Mouse (Mus musculus) right cerebral cortex, adult 18-20 months (tissue): ENCODE results near the gene Gm13272.
"Not testable (repeated sequence)": the region's sequence is repeated elsewhere in the genome, so short reads cannot be mapped to it uniquely, and the experiment has no call there.

Experiments
- DNase-seq: peaks from one replicate; pipeline ENCODE4 v3.0.0; 2022; ENCODE audit warnings: mixed read lengths

Gm13272 gene

GRCm38 (mm10) chr4:88788402-88788801 is 8.8 kb downstream of the Gm13272 start, which contains the start of gene Gm13277:
Gene Gm13277, plus strand, starts transcription at chr4:88788632.
- DNase-seq, result peak; percentile 63

DNA sequence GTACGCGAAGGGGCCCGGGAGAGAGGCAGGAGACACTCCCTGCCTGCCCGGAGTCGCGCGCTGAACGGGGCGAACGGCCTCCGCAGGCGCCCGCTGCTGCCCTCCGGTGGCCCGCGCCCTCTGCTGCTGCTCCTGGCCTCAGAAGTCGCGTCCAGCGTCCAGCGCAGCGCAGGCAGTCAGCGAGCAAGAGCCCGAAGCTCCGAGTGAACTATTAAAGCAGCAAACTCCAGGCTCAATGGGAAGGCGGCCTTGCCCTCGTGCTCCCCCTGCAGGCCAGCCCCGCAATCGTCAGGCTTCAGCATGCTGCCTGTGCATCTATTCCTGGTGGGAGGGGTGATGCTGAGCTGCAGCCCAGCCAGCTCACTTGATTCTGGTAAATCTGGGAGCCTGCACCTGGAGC is 11.6 kb downstream of the Gm13272 start, which contains the start of gene Gm13278:
Gene Gm13278, plus strand, starts transcription at position 301 of the 400 bp plus-strand sequence.
- DNase-seq, result not testable (repeated sequence)

- peak; percentile 24 for DNase-seq
Observed at GRCm38 (mm10) chr4:88793936-88794675, 14.5 kb downstream of the Gm13272 start, which contains the start of gene Gm13275. Gene Gm13275, plus strand, starts transcription at chr4:88794487.

DNA sequence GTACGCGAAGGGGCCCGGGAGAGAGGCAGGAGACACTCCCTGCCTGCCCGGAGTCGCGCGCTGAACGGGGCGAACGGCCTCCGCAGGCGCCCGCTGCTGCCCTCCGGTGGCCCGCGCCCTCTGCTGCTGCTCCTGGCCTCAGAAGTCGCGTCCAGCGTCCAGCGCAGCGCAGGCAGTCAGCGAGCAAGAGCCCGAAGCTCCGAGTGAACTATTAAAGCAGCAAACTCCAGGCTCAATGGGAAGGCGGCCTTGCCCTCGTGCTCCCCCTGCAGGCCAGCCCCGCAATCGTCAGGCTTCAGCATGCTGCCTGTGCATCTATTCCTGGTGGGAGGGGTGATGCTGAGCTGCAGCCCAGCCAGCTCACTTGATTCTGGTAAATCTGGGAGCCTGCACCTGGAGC is 17.4 kb downstream of the Gm13272 start, which contains the start of gene Gm13279:
Gene Gm13279, plus strand, starts transcription at position 301 of the 400 bp plus-strand sequence.
- DNase-seq, result not testable (repeated sequence)

DNA sequence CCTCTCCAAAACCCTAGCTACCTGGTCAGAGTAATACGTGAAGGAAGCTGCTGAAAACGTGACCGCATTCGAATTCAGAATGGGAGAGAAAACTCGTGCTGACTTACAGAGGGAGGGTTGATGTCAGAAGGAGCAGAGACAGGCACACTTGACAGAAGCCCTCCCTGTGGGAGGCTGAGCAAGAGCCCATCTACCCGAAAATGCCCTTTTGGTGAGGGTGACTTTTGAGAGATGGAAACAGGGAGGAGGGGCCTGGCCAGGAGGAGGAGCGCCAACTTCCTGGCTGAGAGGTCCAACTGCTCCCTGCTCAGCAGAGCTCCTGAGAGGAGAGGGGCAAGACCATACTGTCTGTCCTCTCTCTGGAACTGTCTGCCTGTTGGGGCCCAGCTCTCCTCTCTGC is 19.7 kb downstream of the Gm13272 start, which contains the start of gene Gm13285:
Gene Gm13285, plus strand, starts transcription at position 301 of the 400 bp plus-strand sequence.
- DNase-seq, result not testable (repeated sequence)

DNA sequence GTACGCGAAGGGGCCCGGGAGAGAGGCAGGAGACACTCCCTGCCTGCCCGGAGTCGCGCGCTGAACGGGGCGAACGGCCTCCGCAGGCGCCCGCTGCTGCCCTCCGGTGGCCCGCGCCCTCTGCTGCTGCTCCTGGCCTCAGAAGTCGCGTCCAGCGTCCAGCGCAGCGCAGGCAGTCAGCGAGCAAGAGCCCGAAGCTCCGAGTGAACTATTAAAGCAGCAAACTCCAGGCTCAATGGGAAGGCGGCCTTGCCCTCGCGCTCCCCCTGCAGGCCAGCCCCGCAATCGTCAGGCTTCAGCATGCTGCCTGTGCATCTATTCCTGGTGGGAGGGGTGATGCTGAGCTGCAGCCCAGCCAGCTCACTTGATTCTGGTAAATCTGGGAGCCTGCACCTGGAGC is 23.3 kb downstream of the Gm13272 start, which contains the start of gene Gm13287:
Gene Gm13287, plus strand, starts transcription at position 301 of the 400 bp plus-strand sequence.
- not testable (repeated sequence) for DNase-seq

DNA sequence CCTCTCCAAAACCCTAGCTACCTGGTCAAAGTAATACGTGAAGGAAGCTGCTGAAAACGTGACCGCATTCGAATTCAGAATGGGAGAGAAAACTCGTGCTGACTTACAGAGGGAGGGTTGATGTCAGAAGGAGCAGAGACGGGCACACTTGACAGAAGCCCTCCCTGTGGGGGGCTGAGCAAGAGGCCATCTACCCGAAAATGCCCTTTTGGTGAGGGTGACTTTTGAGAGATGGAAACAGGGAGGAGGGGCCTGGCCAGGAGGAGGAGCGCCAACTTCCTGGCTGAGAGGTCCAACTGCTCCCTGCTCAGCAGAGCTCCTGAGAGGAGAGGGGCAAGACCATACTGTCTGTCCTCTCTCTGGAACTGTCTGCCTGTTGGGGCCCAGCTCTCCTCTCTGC is 25.6 kb downstream of the Gm13272 start, which contains the start of gene Gm13288:
Gene Gm13288, plus strand, starts transcription at position 301 of the 400 bp plus-strand sequence.
- DNase-seq, result not testable (repeated sequence)

DNA sequence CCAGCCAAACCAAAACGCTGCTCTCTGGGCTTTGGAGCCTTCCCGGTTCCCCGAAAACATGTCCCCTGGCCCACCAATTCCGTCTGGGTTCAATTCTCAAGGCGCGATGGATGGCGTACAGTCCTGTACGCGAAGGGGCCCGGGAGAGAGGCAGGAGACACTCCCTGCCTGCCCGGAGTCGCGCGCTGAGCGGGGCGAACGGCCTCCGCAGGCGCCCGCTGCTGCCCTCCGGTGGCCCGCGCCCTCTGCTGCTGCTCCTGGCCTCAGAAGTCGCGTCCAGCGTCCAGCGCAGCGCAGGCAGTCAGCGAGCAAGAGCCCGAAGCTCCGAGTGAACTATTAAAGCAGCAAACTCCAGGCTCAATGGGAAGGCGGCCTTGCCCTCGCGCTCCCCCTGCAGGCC is 26.1 kb downstream of the Gm13272 start:
- not testable (repeated sequence) for DNase-seq

DNA sequence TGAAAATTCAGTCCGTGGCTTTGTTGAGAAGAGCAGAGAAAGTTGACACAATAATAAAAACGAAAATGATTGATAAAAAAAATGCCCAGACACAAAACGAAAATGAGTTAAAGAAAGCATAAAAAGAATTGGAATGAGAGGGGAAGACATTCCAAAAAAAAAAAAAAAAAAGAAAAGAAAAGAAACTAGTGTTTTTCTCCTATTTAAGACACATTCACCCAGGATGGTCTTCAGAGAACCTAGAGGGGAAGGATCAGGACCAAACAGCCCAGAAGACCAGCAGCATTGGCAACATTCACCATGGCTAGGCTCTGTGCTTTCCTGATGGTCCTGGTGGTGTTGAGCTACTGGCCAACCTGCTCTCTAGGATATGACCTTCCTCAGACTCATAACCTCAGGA is 36.3 kb downstream of the Gm13272 start, which contains the start of gene Ifna7:
Gene Ifna7, plus strand, starts transcription at position 301 of the 400 bp plus-strand sequence.
- DNase-seq, result no peak

DNA sequence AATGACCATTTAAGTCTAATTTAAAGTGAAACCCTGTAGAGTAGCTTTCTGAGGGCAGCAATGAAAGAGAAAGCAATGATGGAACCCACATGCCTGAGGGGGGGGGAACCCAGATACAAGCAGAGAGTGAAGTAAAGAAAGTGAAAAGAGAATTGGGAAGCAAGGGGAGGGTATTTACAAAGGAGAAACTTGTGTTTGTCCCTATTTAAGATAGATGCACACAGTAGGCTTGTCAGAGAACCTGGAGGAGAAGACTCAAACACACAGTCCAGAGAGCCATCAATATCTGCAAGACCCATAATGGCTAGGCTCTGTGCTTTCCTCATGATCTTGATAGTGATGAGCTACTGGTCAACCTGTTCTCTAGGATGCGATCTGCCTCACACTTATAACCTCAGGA is 40.0 kb downstream of the Gm13272 start, which contains the start of gene Ifna11:
Gene Ifna11, plus strand, starts transcription at position 301 of the 400 bp plus-strand sequence.
- no peak for DNase-seq

DNA sequence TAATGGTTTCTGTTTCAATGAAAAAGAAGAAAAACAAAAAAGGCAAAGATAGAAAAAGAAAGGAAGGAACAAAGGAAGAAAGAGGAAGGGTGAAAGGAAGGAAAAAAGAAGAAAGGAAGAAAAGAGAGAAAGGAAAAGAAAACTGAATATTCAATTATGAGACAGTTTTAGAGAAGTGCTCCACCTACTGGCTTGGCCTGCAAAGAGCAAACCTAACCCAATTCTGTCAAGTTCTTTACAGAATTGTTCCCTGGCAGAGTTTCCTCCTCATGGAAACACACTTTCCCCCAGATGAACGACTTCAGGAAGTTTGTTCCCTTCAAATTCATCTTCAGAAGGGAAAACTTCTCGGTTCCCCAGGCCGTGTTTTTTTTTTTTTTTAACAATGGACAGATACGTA is 43.3 kb downstream of the Gm13272 start:
- peak; percentile 9 for DNase-seq

GRCm38 (mm10) chr4:88827116-88827515 is 47.5 kb downstream of the Gm13272 start, which contains the start of gene Ifna6:
Gene Ifna6, plus strand, starts transcription at chr4:88827416.
- DNase-seq, result not testable (repeated sequence)
